Mouse (Mus musculus) hindbrain, embryonic 11.5 days (tissue): ENCODE measurements around the gene Usp25. TPM values are rescaled to one million over a fixed set of nuclear protein-coding genes. Genes with fewer than 3 reads are reported as not detected.

ENCODE experiments used
- ATAC-seq: fragments of 200-750 bp; cut with Nextera tagmentation; 2 replicates; pipeline ENCODE4 v1.8.0; 2017; ENCODE audit warnings: mild to moderate bottlenecking, moderate TSS enrichment, moderate library complexity; ENCODE audit not compliant: low FRiP score
- DNase-seq: peaks from one replicate; pipeline ENCODE4 v3.0.0-alpha.2; 2015; ENCODE audit warnings: low spot score
- H3K27ac ChIP-seq: fragments of 300-500 bp; sonication (generic); 2 replicates; pipeline ENCODE4 v1.5.1; 2014; ENCODE audit warnings: mild to moderate bottlenecking, low read depth, low read length
- H3K27me3 ChIP-seq: fragments of 300-500 bp; sonication (generic); 2 replicates; pipeline ENCODE4 v1.6.1; 2014; ENCODE audit warnings: mild to moderate bottlenecking, low read length, moderate library complexity, mixed read lengths; ENCODE audit not compliant: control insufficient read depth, insufficient read depth
- H3K36me3 ChIP-seq: fragments of 300-500 bp; sonication (generic); 2 replicates; pipeline ENCODE4 v1.6.1; 2014; ENCODE audit warnings: mild to moderate bottlenecking, low read length, moderate library complexity, mixed read lengths; ENCODE audit not compliant: control insufficient read depth, insufficient read depth
- H3K4me1 ChIP-seq: fragments of 300-500 bp; sonication (generic); replicated peaks from 2 replicates; pipeline ENCODE4 v1.6.1; 2014; ENCODE audit warnings: low read length, mixed read lengths; ENCODE audit not compliant: control insufficient read depth, insufficient read depth
- H3K4me2 ChIP-seq: fragments of 300-500 bp; sonication (generic); replicated peaks from 2 replicates; pipeline ENCODE4 v1.6.1; 2014; ENCODE audit warnings: mild to moderate bottlenecking, low read depth, low read length
- H3K4me3 ChIP-seq: fragments of 300-500 bp; sonication (generic); 2 replicates; pipeline ENCODE4 v1.5.1; 2014; ENCODE audit warnings: low read depth, low read length
- H3K9ac ChIP-seq: fragments of 300-500 bp; sonication (generic); 2 replicates; pipeline ENCODE4 v1.6.1; 2014; ENCODE audit warnings: low read depth, low read length
- H3K9me3 ChIP-seq: fragments of 300-500 bp; sonication (generic); 2 replicates; pipeline ENCODE4 v1.6.1; 2016; ENCODE audit warnings: low read length; ENCODE audit not compliant: control insufficient read depth
- WGBS: fragments of 180-500 bp; shearing (Covaris S2); extraction: QIAGEN DNeasy Blood & Tissue Kit; methylation state at CpG from one replicate; pipeline ENCODE4 v1.1.7; 2014; 5-methylcytosine and 5-hydroxymethylcytosine counted together
- polyA plus RNA-seq: library from polyadenylated mRNA; unstranded; fragments of >200 nt; fragmentation: Nextera tagmentation; extraction: Ambion mirVana; gene quantifications from 2 replicates; pipeline ENCODE4 v1.2.1, GENCODE M21; 2014

Gene Usp25
- polyA plus RNA-seq, 1 experiment from 2014 or later = 21.7 TPM

DNA sequence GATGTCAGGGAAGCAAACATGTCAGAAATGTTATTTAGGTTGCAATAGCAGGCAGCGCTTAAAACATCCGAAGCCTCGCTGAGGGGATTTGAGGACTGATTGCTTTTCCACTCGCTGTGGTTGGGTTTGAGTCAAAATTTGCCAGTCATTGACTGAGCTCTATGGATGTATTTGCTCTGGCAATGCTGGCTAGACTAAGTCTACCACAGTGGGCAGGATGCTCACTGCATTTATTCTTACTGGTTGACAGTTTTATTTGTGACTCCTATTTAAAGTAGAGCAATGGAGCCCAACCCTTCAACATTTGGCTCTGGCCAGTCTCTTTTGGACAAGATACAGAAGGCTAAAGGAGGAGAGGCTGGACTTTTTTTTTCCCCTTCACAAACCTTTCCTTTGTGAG lies 137.4 kb downstream of the Usp25 start:
- 95% methylated on average over 4 of the region's 4 CpGs for WGBS
- ATAC-seq (no peak), DNase-seq (no peak)
- H3K36me3 ChIP-seq = no peaks in the 10 kb centered on the region
- no peaks in the 10 kb centered on the region for H3K4me1 ChIP-seq
- H3K4me3 ChIP-seq = no peak overlapping the region
- H3K9me3 ChIP-seq = no peaks in the 10 kb centered on the region
- H3K27ac ChIP-seq = no peak overlapping the region
- no peak overlapping the region for H3K4me2 ChIP-seq
- H3K9ac ChIP-seq = no peak overlapping the region
- H3K27me3 ChIP-seq = no peaks in the 10 kb centered on the region

DNA sequence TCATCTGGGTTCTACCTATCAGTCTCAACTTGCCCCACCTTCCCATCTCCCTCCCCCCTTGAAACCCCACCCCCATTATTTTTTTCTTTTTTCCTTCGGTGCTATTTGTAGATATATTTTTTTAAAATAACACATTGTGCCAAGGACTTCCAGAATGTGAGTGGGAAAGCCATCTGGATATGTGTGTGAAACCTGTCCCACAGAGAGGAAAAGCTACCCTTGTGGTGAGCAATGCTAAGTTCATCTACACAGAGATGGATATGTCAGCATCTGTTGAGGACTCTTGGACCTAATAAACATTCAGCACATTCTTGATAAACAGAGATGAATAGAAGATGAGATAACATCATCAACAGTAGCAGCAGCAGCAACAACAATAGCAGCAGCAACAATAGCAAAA lies 138.8 kb downstream of the Usp25 start:
- no peak overlapping the region for H3K9ac ChIP-seq
- ATAC-seq (no peak), DNase-seq (no peak)
- H3K27me3 ChIP-seq = no peaks in the 10 kb centered on the region
- H3K36me3 ChIP-seq = no peaks in the 10 kb centered on the region
- no peaks in the 10 kb centered on the region for H3K4me1 ChIP-seq
- H3K4me2 ChIP-seq = no peak overlapping the region
- no peaks in the 10 kb centered on the region for H3K9me3 ChIP-seq
- 79% methylated on average over 1 of the region's 1 CpGs for WGBS
- no peak overlapping the region for H3K27ac ChIP-seq
- H3K4me3 ChIP-seq = no peak overlapping the region

DNA sequence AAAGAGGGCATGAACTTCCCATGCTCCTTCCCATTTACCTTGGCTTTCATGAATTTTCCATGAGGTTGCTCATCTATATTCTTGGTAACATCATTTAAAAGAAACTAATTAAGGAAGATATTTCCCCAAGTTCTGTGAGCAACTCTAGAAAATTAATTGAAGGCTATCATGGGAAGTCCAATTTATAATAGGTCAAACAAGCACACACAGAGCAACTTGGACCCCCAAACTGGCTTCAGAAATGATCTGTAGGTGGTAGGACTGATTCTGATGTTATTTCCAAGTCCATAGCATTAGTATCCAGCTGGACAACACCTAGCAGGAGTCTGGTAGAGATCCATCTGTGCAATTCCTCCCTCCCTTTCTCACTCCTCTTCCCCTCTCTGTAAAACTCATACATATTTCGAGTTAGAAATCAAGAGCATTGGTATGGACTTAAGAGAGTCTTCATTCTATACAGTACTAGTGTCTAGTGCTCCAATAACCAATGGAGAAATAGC lies 139.8 kb downstream of the Usp25 start:
- H3K27ac ChIP-seq = no peak overlapping the region
- H3K27me3 ChIP-seq = no peaks in the 10 kb centered on the region
- H3K36me3 ChIP-seq = no peaks in the 10 kb centered on the region
- H3K4me1 ChIP-seq = no peaks in the 10 kb centered on the region
- ATAC-seq = no peak
- WGBS = 67% methylated on average over 1 of the region's 1 CpGs
- no peak for DNase-seq
- no peak overlapping the region for H3K4me2 ChIP-seq
- no peak overlapping the region for H3K9ac ChIP-seq
- H3K4me3 ChIP-seq = no peak overlapping the region
- no peaks in the 10 kb centered on the region for H3K9me3 ChIP-seq

DNA sequence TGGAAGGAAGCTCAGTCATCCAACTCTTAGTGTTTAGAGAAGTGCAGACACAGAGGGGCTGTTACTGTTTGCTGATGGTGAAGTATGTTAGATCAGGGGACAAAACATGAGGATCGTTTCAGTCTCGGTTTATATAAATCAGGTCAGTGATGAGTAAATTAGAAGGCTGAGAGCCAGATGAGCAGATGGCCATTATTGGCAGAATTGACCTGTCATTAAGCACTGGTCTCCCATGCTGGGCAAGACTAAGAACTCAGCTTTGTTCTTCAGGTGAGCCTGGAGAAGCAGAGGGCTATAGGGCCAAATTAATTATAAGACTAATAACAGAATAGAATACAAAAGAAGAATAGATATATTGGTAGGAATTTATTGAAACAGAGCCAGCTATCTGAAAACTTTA lies 140.3 kb downstream of the Usp25 start:
- Histone ChIP-seq H3K4me1 (no peaks in the 10 kb centered on the region), H3K9me3 (no peaks in the 10 kb centered on the region), H3K27ac (no peak overlapping the region), H3K4me2 (no peak overlapping the region), H3K36me3 (no peaks in the 10 kb centered on the region), H3K9ac (no peak overlapping the region), H3K4me3 (no peak overlapping the region), H3K27me3 (no peaks in the 10 kb centered on the region)
- WGBS = 92% methylated on average over 2 of the region's 2 CpGs
- no peak for DNase-seq
- no peak for ATAC-seq

DNA sequence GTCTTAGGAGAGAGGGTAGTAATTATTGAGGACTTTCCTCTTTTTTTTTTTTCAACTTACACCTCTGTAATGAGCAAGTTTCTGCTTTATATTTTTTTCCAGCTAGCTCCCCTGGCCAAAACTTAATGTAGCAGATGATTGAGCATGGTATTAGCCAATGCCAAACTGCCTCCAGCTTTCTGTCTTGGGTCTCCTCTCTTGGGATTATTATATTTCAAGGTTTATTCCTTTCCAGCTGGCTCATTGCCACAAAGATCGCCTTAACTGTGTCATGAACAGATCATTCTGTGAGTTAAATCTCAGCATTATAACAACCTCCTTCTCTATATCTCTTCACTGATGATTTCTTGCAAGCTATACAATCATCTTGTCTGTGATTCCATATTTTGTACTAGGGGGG lies 141.3 kb downstream of the Usp25 start:
- H3K4me2 ChIP-seq = no peak overlapping the region

More for the DNA sequence above, 141.3 kb downstream of the Usp25 start:
- 95% methylated on average over 1 of the region's 1 CpGs for whole genome bisulfite sequencing
- H3K36me3 ChIP-seq = no peaks in the 10 kb centered on the region
- no peaks in the 10 kb centered on the region for H3K9me3 ChIP-seq
- ATAC-seq = no peak
- H3K9ac ChIP-seq = no peak overlapping the region
- no peaks in the 10 kb centered on the region for H3K27me3 ChIP-seq
- DNase-seq = no peak
- no peaks in the 10 kb centered on the region for H3K4me1 ChIP-seq
- H3K27ac ChIP-seq = no peak overlapping the region
- no peak overlapping the region for H3K4me3 ChIP-seq
